Mouse (Mus musculus) testis, adult 2 months (tissue): ENCODE measurements around the gene Sema3g.

Experiments
- CTCF ChIP-seq: fragments of 200-500 bp; IDR thresholded peaks from 2 replicates; pipeline ENCODE4 v1.5.1; 2012; ENCODE audit warnings: low read depth, mild to moderate bottlenecking, inconsistent platforms, low read length, moderate library complexity; ENCODE audit not compliant: control insufficient read depth, insufficient read depth, insufficient replicate concordance
- POLR2A ChIP-seq: fragments of 200-500 bp; IDR thresholded peaks from 2 replicates; pipeline ENCODE4 v1.6.1; 2012; ENCODE audit warnings: low read depth, mild to moderate bottlenecking, inconsistent platforms, low read length, moderate library complexity; ENCODE audit not compliant: control insufficient read depth

DNA sequence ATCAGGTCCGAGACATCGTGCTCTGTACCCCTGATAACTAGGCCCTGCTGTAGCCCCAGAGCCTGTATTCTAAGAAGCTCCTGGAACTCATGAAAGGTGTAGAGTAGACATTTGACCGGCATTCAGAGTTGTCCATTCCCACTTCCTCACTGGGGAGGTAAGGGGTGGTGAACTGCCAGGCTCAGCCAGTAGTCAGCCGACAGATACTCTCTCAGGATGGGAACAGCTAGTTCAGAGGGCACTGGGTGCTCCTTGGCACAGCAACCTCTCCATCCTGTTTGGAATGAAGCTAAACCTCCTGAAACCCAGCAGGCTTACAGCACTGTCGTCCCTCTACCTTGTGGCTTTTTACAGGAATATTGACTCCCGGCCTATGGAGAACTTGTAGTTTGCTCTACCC, 5.8 kb upstream of the Sema3g start:
- TF ChIP-seq CTCF (no peak), POLR2A (no peak)
